Comparison of ENCODE assay signal across 18 mouse cellular contexts in the genomic region with DNA sequence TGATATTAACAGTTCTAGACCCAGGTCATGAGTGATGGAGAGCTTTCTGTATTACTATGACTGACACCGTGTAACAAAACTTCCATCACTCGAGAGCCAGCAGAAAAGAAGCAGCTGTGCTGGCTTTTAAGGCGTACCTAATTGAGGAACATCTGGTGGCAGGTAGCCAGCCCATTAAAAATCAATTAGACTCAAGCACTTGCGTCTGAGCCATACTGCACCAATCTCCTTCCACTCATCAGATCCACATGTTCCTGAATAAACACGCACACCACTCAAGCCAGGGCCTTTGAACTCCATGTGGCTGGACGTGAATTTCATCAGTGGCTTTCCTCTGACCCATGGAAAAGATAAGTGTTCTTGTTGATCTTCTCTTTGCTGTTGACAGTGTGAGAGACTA.
DNase-seq lines count a peak whose midpoint lies in the region; ATAC-seq and TF ChIP-seq lines count a peak whose summit lies in the region.
"Had no signal": no experiment of that assay in that cellular context is flagged by ENCODE, and none has a peak within 500 bp of the region (broad histone marks: within the 10 kb centered on the region; RNA-seq: fewer than 3 reads in every experiment).

No protein-coding gene starts in this region.

- peak; percentile 69; the same call in 1 of the 2 replicates for TF ChIP-seq EP300 in lung, postnatal 0 days (IDR thresholded peaks at IDR 0.05)

- no peaks in the 10 kb centered on the region for H3K9me3 ChIP-seq in lung, embryonic 14.5 days (ENCODE audit: low read depth, low read length)
- no peaks in the 10 kb centered on the region for H3K9me3 ChIP-seq in embryonic facial prominence, embryonic 14.5 days (ENCODE audit: control insufficient read depth, low read length)
- H3K9me3 ChIP-seq in lung, postnatal 0 days (ENCODE audit: low read length) = no peaks in the 10 kb centered on the region
- H3K9me3 ChIP-seq in neural tube, embryonic 14.5 days (ENCODE audit: control insufficient read depth, low read length) = no peaks in the 10 kb centered on the region
- H3K9me3 ChIP-seq: heart, embryonic 13.5 days; limb, embryonic 15.5 days had no signal

- DNase-seq in lung, embryonic 14.5 days = peak; percentile 91
- DNase-seq in lung, adult 2 months = no peak
- DNase-seq in embryonic facial prominence, embryonic 14.5 days (ENCODE audit: low spot score) = peak; percentile 63
- DNase-seq in lung, postnatal 0 days (ENCODE audit: low spot score) = peak; percentile 69
- DNase-seq in heart, postnatal 25 days (ENCODE audit: low spot score) = no peak
- DNase-seq in MN1 (ENCODE audit: low spot score) = no peak
- DNase-seq: adrenal gland, adult 8-10 months; cerebellum, adult 11-12 months; heart, adult 11 months; heart, postnatal 4 days; liver, postnatal 0 days; thymus, postnatal 36 days had no signal

- peak; percentile 95 for ATAC-seq in lung, embryonic 14.5 days (ENCODE audit: insufficient read depth)
- no peak for ATAC-seq in embryonic facial prominence, embryonic 14.5 days (ENCODE audit: low read depth)
- peak; percentile 84 for ATAC-seq in lung, postnatal 0 days
- peak; percentile 31; the same call in 1 of the 2 replicates for ATAC-seq in neural tube, embryonic 14.5 days (ENCODE audit: low read depth)
- ATAC-seq: forebrain, embryonic 14.5 days; liver, postnatal 0 days had no signal

- H3K4me3 ChIP-seq in lung, embryonic 14.5 days (ENCODE audit: low read depth, low read length) = no peak overlapping the region
- H3K4me3 ChIP-seq in lung, adult 2 months (replicated peaks; ENCODE audit: extremely low read depth, low read depth, low read length) = no peak overlapping the region
- no peak overlapping the region for H3K4me3 ChIP-seq in embryonic facial prominence, embryonic 14.5 days (ENCODE audit: low read depth, low read length)
- no peak overlapping the region for H3K4me3 ChIP-seq in lung, postnatal 0 days (ENCODE audit: low read depth, low read length)
- H3K4me3 ChIP-seq in neural tube, embryonic 14.5 days (ENCODE audit: low read depth, low read length) = no peak overlapping the region
- H3K4me3 ChIP-seq: heart, embryonic 13.5 days; limb, embryonic 15.5 days had no signal

- H3K4me2 ChIP-seq in lung, embryonic 14.5 days = no peak overlapping the region
- no peak overlapping the region for H3K4me2 ChIP-seq in embryonic facial prominence, embryonic 14.5 days (ENCODE audit: low read depth, low read length)
- no peak overlapping the region for H3K4me2 ChIP-seq in lung, postnatal 0 days (replicated peaks; ENCODE audit: low read depth, low read length)
- no peak overlapping the region for H3K4me2 ChIP-seq in neural tube, embryonic 14.5 days (ENCODE audit: low read depth, low read length)
- H3K4me2 ChIP-seq: heart, embryonic 13.5 days; limb, embryonic 15.5 days; midbrain, embryonic 11.5 days had no signal

- no peak for TF ChIP-seq POLR2A in lung, adult 2 months (IDR thresholded peaks at IDR 0.05; ENCODE audit: borderline replicate concordance, extremely low read depth, low read depth, low read length)

- no peaks in the 10 kb centered on the region for H3K27me3 ChIP-seq in lung, embryonic 14.5 days (ENCODE audit: insufficient read depth, low read length)
- no peaks in the 10 kb centered on the region for H3K27me3 ChIP-seq in embryonic facial prominence, embryonic 14.5 days (replicated peaks; ENCODE audit: control insufficient read depth, insufficient read depth, low read length)
- no peaks in the 10 kb centered on the region for H3K27me3 ChIP-seq in lung, postnatal 0 days (replicated peaks; ENCODE audit: insufficient read depth, low read length)
- H3K27me3 ChIP-seq in neural tube, embryonic 14.5 days (ENCODE audit: control insufficient read depth, insufficient read depth, low read length) = no peaks in the 10 kb centered on the region
- H3K27me3 ChIP-seq: CH12.LX; heart, embryonic 13.5 days; limb, embryonic 15.5 days had no signal

- H3K27ac ChIP-seq in lung, embryonic 14.5 days (ENCODE audit: low read depth) = no peak overlapping the region
- H3K27ac ChIP-seq in embryonic facial prominence, embryonic 14.5 days (replicated peaks; ENCODE audit: low read depth, low read length) = no peak overlapping the region
- H3K27ac ChIP-seq in lung, postnatal 0 days (ENCODE audit: low read length) = no peak overlapping the region
- no peak overlapping the region for H3K27ac ChIP-seq in neural tube, embryonic 14.5 days (ENCODE audit: low read depth, low read length)
- H3K27ac ChIP-seq: heart, embryonic 13.5 days; limb, embryonic 15.5 days had no signal

- no peaks in the 10 kb centered on the region for H3K36me3 ChIP-seq in lung, embryonic 14.5 days (ENCODE audit: insufficient read depth)
- H3K36me3 ChIP-seq in embryonic facial prominence, embryonic 14.5 days (ENCODE audit: control insufficient read depth, insufficient read depth, low read length) = no peaks in the 10 kb centered on the region
- H3K36me3 ChIP-seq in lung, postnatal 0 days (ENCODE audit: insufficient read depth, low read length) = no peaks in the 10 kb centered on the region
- H3K36me3 ChIP-seq in neural tube, embryonic 14.5 days (ENCODE audit: control insufficient read depth, insufficient read depth, low read length) = no peaks in the 10 kb centered on the region
- H3K36me3 ChIP-seq: heart, embryonic 13.5 days; limb, embryonic 15.5 days had no signal

- intact Hi-C loops in heart, postnatal 25 days (cut with DNase I) = no loop called here

- H3K4me1 ChIP-seq in lung, embryonic 14.5 days (ENCODE audit: insufficient read depth) = peaks cover 3% of the 10 kb centered on the region; the same call in 1 of the 2 replicates
- no peaks in the 10 kb centered on the region for H3K4me1 ChIP-seq in lung, adult 2 months (ENCODE audit: control insufficient read depth, insufficient read depth, low read length)
- peaks cover 5% of the 10 kb centered on the region; the same call in 1 of the 2 replicates for H3K4me1 ChIP-seq in embryonic facial prominence, embryonic 14.5 days (ENCODE audit: control insufficient read depth, insufficient read depth, low read length)
- no peaks in the 10 kb centered on the region for H3K4me1 ChIP-seq in lung, postnatal 0 days (ENCODE audit: insufficient read depth, low read depth, low read length)
- H3K4me1 ChIP-seq in neural tube, embryonic 14.5 days (ENCODE audit: control insufficient read depth, insufficient read depth, low read length) = no peaks in the 10 kb centered on the region
- H3K4me1 ChIP-seq: heart, embryonic 13.5 days; limb, embryonic 15.5 days had no signal

- TF ChIP-seq CTCF in lung, embryonic 14.5 days (IDR thresholded peaks at IDR 0.05; ENCODE audit: low read depth) = no peak
- no peak for TF ChIP-seq CTCF in lung, adult 2 months (IDR thresholded peaks at IDR 0.05; ENCODE audit: insufficient read depth, low read length)
- TF ChIP-seq CTCF in lung, postnatal 0 days (IDR thresholded peaks at IDR 0.05) = no peak

- no peak overlapping the region for H3K9ac ChIP-seq in lung, embryonic 14.5 days
- H3K9ac ChIP-seq in embryonic facial prominence, embryonic 14.5 days (ENCODE audit: low read depth, low read length) = no peak overlapping the region
- no peak overlapping the region for H3K9ac ChIP-seq in lung, postnatal 0 days (replicated peaks; ENCODE audit: low read depth)
- no peak overlapping the region for H3K9ac ChIP-seq in neural tube, embryonic 14.5 days (replicated peaks; ENCODE audit: low read depth, low read length)
- H3K9ac ChIP-seq: heart, embryonic 13.5 days; limb, embryonic 15.5 days; liver, postnatal 0 days had no signal

- 19% methylated on average over 6 of the region's 6 CpGs for WGBS in lung, embryonic 14.5 days
- 40% methylated on average over 6 of the region's 6 CpGs for WGBS in lung, adult 2 months
- WGBS in embryonic facial prominence, embryonic 14.5 days = 22% methylated on average over 6 of the region's 6 CpGs
- 27% methylated on average over 6 of the region's 6 CpGs for WGBS in lung, postnatal 0 days
- WGBS in neural tube, embryonic 14.5 days = 50% methylated on average over 6 of the region's 6 CpGs

Comparison
In these comparisons a context has a peak if more than half of its experiments do, and no peak if none do; other contexts are left out.
1. DNase-seq: peak in lung, embryonic 14.5 days (single experiment), embryonic facial prominence, embryonic 14.5 days (single experiment) and lung, postnatal 0 days (single experiment); none in lung, adult 2 months (single experiment), heart, postnatal 25 days (single experiment) and MN1 (single experiment).